Mouse (Mus musculus): ENCODE measurements around the gene Bhlha15. TPM values are rescaled to one million over a fixed set of nuclear protein-coding genes. Genes with fewer than 3 reads are reported as not detected.

The Bhlha15 gene
- polyA plus RNA-seq, 1 experiment, result 0.42 TPM

GRCm38 (mm10) chr5:144232531-144232930, 42.4 kb downstream of the Bhlha15 start:
- 91% methylated on average over 5 of the region's 5 CpGs for WGBS
- DNase-seq, result no peak
- TF ChIP-seq POLR2A (IDR thresholded peaks at IDR 0.05; ENCODE audit: control insufficient read depth, extremely low read depth, insufficient read depth, low read length, poor library complexity) (no peak), CTCF (IDR thresholded peaks at IDR 0.05; ENCODE audit: borderline replicate concordance, control insufficient read depth, extremely low read depth, insufficient read depth, low read length, poor library complexity) (no peak)
- Histone ChIP-seq H3K4me1 (replicated peaks; ENCODE audit: control insufficient read depth, insufficient read depth, low read length) (no peaks in the 10 kb centered on the region), H3K4me3 (ENCODE audit: control insufficient read depth, insufficient read depth, low read length) (no peak overlapping the region), H3K36me3 (ENCODE audit: control insufficient read depth, insufficient read depth, low read length) (no peaks in the 10 kb centered on the region), H3K27me3 (ENCODE audit: control insufficient read depth, insufficient read depth, low read length) (no peaks in the 10 kb centered on the region), H3K27ac (ENCODE audit: control insufficient read depth, insufficient read depth, low read length) (no peak overlapping the region)

GRCm38 (mm10) chr5:144234222-144234621, 44.1 kb downstream of the Bhlha15 start:
- Histone ChIP-seq H3K27ac (ENCODE audit: control insufficient read depth, insufficient read depth, low read length) (no peak overlapping the region), H3K27me3 (ENCODE audit: control insufficient read depth, insufficient read depth, low read length) (no peaks in the 10 kb centered on the region), H3K36me3 (ENCODE audit: control insufficient read depth, insufficient read depth, low read length) (no peaks in the 10 kb centered on the region), H3K4me1 (replicated peaks; ENCODE audit: control insufficient read depth, insufficient read depth, low read length) (no peaks in the 10 kb centered on the region), H3K4me3 (ENCODE audit: control insufficient read depth, insufficient read depth, low read length) (no peak overlapping the region)
- TF ChIP-seq POLR2A (IDR thresholded peaks at IDR 0.05; ENCODE audit: control insufficient read depth, extremely low read depth, insufficient read depth, low read length, poor library complexity) (no peak), CTCF (IDR thresholded peaks at IDR 0.05; ENCODE audit: borderline replicate concordance, control insufficient read depth, extremely low read depth, insufficient read depth, low read length, poor library complexity) (no peak)
- no peak for DNase-seq
- WGBS, result 85% methylated on average over 6 of the region's 6 CpGs

DNA sequence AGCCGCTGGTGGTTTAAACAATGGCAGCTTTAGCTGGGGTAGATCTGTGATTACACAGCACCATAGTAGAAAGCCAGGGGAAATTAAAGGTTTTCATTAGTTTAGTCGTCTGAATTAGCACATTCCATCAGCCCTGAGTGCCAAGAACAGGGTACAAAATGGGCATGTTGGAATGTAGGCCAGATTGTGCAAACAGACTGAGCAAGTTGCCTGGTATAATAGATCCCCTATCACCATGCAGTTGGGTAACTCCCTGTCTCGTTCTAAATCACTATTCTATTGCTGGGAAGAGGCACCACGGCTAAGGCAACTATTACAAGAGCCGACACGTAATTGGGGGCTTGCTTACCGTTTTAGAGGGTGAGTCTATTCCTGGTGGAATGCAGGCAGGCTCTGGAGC, 44.6 kb downstream of the Bhlha15 start:
- H3K4me3 ChIP-seq (ENCODE audit: control insufficient read depth, insufficient read depth, low read length), result no peak overlapping the region
- no peak overlapping the region for H3K27ac ChIP-seq (ENCODE audit: control insufficient read depth, insufficient read depth, low read length)
- 93% methylated on average over 7 of the region's 7 CpGs for WGBS
- H3K4me1 ChIP-seq (replicated peaks; ENCODE audit: control insufficient read depth, insufficient read depth, low read length), result no peaks in the 10 kb centered on the region
- no peaks in the 10 kb centered on the region for H3K36me3 ChIP-seq (ENCODE audit: control insufficient read depth, insufficient read depth, low read length)
- H3K27me3 ChIP-seq (ENCODE audit: control insufficient read depth, insufficient read depth, low read length), result no peaks in the 10 kb centered on the region
- TF ChIP-seq CTCF (IDR thresholded peaks at IDR 0.05; ENCODE audit: borderline replicate concordance, control insufficient read depth, extremely low read depth, insufficient read depth, low read length, poor library complexity), result no peak
- no peak for TF ChIP-seq POLR2A (IDR thresholded peaks at IDR 0.05; ENCODE audit: control insufficient read depth, extremely low read depth, insufficient read depth, low read length, poor library complexity)
- DNase-seq, result no peak

- Histone ChIP-seq H3K27ac (ENCODE audit: control insufficient read depth, insufficient read depth, low read length) (no peak overlapping the region), H3K36me3 (ENCODE audit: control insufficient read depth, insufficient read depth, low read length) (no peaks in the 10 kb centered on the region), H3K4me1 (replicated peaks; ENCODE audit: control insufficient read depth, insufficient read depth, low read length) (no peaks in the 10 kb centered on the region), H3K27me3 (ENCODE audit: control insufficient read depth, insufficient read depth, low read length) (no peaks in the 10 kb centered on the region), H3K4me3 (ENCODE audit: control insufficient read depth, insufficient read depth, low read length) (no peak overlapping the region)
- TF ChIP-seq CTCF (IDR thresholded peaks at IDR 0.05; ENCODE audit: borderline replicate concordance, control insufficient read depth, extremely low read depth, insufficient read depth, low read length, poor library complexity), result no peak
- TF ChIP-seq POLR2A (IDR thresholded peaks at IDR 0.05; ENCODE audit: control insufficient read depth, extremely low read depth, insufficient read depth, low read length, poor library complexity), result no peak
- 86% methylated on average over 1 of the region's 1 CpGs for WGBS
- DNase-seq, result no peak
Observed at GRCm38 (mm10) chr5:144238969-144239368, 48.9 kb downstream of the Bhlha15 start.

Other genes with a start within 250 kb of the Bhlha15 start
- 13.3 and 15.4 TPM in 2 replicates for gene Ccz1, start 175.4 kb upstream of the Bhlha15 start, polyA plus RNA-seq (2012; rRNA removed)
- gene Ocm, start 163.6 kb upstream of the Bhlha15 start, polyA plus RNA-seq (2012; rRNA removed), result not detected in 2 replicates
- gene Lmtk2, start 89.8 kb upstream of the Bhlha15 start, polyA plus RNA-seq (2012; rRNA removed), result 13.3 and 18.7 TPM in 2 replicates
- gene Tecpr1, start 33.3 kb downstream of the Bhlha15 start, polyA plus RNA-seq (2012; rRNA removed), result 220 and 240 TPM in 2 replicates
- 70.8 and 76.9 TPM in 2 replicates for gene Bri3, start 54.2 kb downstream of the Bhlha15 start, polyA plus RNA-seq (2012; rRNA removed)
- 1.8 and 2.2 TPM in 2 replicates for gene Baiap2l1, start 167.8 kb downstream of the Bhlha15 start, polyA plus RNA-seq (2012; rRNA removed)

Data from thymus, adult 2 months (tissue).